Mouse (Mus musculus): ENCODE results near the gene D10Jhu81e. TPM values are rescaled to one million over a fixed set of nuclear protein-coding genes. Genes with fewer than 3 reads are reported as not detected.
A peak's percentile ranks its signal among the peaks of the same experiment; 100 is the strongest.
"Not testable (repeated sequence)": the region's sequence is repeated elsewhere in the genome, so short reads cannot be mapped to it uniquely, and the experiment has no call there.

Gene D10Jhu81e
- total RNA-seq, 1 experiment from 2014 or later, result 33.5 TPM

DNA sequence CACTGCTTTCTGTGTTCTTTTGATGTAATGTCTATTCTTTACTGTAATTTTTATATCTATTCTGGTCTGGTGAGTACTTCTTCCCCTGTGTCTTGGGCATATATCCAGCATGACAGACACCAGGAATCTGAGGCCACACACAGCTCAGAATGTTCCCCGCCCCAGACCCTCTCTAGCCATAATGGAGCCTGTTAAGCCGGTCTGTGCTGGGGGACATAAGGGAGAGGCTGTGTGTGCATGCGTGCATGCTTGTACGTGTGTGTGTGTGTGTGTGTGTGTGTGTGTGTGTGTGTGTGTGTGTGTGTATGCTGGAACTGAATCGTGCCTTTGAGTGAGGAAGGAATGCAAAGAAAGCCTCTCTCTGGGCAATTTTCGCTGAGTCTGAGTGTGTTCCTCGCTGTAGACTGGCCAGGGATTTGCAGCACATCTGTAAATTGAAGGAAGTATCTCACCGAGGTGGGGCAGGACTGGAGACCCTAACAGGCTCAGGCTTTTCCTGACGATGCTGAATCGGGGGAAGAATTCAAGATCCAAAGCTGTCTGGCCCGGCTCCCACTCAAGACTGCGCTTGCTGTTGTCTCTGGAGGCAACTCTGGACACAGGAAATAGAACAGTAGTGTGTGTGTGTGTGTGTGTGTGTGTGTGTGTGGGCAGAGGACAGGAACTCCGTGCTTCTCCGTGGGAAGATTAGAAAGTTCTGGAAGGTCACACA lies 30.6 kb downstream of the D10Jhu81e start:
- no peak for ATAC-seq (ENCODE audit: extremely low read depth, insufficient number of reproducible peaks, low FRiP score, poor library complexity, severe bottlenecking)

DNA sequence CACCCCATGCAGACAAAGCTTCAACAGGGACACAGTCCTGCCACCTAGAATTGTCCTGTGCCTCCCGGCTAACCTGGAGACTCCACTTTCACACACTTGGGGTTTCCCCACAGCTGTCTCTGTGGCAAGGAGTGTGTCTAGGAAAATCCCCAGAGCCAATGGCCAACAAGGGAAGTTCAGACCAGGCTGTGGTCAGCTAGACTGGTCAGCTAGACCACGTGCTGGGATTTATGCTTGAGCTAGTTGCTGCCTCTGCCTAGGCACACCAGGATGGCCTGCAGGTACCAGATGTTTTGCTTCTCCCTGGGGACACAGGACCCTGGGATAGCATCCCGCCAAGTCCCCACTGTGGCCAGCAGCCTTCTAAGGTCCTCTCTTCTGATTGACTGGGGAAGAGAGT lies 32.4 kb downstream of the D10Jhu81e start:
- ATAC-seq (ENCODE audit: extremely low read depth, insufficient number of reproducible peaks, low FRiP score, poor library complexity, severe bottlenecking), result no peak

DNA sequence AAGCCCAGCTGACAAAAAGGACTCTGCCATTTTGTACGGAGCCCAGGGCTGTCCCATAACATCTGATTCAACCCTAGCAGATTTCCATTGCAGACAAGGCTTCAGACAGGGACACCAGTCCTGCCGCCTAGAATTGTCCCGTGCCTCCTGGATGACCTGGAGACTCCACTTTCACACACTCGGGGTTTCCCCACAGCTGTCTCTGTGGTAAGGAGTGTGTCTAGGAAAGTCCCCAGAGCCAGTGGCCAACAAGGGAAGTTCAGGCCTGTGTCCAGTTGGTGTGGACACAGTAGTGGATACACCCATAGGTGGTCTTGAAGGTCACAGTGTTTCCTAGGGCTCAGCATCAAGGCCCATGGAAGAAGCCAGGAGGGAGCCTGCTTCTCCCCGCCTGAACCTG lies 33.6 kb downstream of the D10Jhu81e start:
- no peak for ATAC-seq (ENCODE audit: extremely low read depth, insufficient number of reproducible peaks, low FRiP score, poor library complexity, severe bottlenecking)

DNA sequence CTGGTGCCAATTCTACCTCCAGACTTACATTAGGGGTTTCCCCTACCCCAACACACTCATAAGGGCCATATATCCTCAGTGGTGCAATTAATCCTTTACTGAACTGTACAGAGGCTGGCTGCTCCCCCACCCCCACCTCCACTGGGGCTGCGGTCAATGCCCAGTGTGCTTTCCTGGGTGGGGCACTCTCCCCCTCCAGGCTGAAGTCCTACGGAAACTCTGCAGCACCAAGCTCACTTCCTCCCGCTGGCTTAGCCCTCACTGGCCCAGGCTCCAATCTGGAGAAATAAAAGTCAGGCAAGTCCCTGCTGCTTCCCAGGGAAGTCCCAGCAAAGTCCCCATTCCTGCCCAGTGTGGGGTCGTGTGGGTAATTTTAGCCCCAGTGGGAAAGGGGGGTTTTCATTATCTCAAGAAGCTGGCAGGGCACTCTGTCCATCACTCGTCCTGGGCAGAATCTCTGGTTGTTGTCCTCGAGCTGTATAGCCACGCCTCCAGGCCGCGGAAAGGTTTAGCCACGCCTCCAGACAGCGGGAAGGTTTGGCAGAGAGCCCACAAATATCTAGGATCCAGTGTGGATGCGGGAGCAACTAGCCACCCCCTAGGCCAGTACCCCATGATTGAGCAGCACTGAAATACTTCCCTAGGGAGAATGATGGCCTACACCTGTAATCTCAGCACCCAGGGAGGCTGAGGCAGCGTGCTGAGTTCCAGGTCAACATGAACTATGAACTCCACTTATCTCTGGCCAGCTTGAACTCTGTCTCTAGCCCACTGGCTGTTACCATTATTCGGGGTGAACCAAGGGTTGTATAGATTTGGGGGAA lies 34.4 kb downstream of the D10Jhu81e start:
- ATAC-seq (ENCODE audit: extremely low read depth, insufficient number of reproducible peaks, low FRiP score, poor library complexity, severe bottlenecking), result peak; percentile 20

DNA sequence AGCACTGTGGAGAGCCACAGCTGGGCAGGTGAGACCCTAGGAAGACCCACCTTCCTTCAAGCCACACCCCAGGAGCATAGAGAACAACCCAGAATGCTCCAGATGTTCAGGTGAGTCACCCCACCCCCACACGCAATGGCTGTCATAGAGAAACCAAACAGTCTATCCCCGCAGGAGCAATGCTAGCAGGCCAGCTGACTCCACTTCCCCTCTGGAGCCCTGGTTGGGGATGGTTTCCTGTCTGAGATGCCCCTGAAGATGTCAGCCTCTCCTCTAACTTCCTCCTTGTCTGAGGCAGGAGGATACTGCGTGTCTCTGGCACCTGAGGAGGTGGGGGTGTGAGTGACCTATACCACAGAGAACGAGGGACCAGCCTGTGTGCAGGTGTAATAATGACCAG lies 35.2 kb downstream of the D10Jhu81e start:
- ATAC-seq (ENCODE audit: extremely low read depth, insufficient number of reproducible peaks, low FRiP score, poor library complexity, severe bottlenecking), result peak; percentile 42; the same call in 1 of the 2 replicates

DNA sequence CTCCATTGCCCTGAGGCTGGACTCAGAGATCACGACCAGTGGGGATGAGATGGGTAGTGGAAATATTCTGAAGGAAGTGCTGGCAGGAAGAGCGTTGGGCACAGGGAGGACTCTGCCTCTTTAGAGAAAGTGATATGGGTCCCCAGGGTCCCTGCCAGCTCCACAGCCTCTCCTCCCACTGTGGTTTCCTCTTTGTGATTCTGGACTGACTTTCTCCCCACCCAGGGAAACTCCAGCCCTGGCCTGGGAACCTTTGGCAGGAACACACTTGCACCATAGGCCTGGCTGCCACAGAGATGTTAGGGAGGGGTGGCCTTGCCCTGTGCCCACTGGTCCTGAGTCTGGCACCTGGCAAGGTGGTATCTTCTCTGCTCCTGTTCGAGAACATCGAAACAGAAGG lies 39.6 kb downstream of the D10Jhu81e start:
- no peak for ATAC-seq (ENCODE audit: extremely low read depth, insufficient number of reproducible peaks, low FRiP score, poor library complexity, severe bottlenecking)

DNA sequence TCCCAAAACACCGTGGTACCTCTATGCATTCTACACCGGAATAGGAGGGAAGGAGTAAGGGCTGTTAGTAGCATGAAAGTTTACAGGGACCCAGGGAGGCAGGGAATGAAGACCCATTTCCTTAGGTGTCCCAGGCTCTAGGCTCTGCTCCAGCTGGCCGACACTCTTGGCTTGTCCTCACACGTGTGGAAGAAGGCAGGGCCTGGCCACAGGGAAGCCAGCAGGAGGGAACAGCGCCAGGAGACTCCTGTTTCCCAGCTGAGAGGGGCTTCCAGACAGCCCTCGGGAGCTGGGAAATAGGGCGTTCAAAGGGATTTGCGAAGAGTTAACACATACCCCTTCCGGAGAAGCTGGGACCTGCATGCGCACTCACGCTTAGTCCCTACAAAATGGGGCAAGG lies 40.2 kb downstream of the D10Jhu81e start:
- ATAC-seq (ENCODE audit: extremely low read depth, insufficient number of reproducible peaks, low FRiP score, poor library complexity, severe bottlenecking), result no peak

DNA sequence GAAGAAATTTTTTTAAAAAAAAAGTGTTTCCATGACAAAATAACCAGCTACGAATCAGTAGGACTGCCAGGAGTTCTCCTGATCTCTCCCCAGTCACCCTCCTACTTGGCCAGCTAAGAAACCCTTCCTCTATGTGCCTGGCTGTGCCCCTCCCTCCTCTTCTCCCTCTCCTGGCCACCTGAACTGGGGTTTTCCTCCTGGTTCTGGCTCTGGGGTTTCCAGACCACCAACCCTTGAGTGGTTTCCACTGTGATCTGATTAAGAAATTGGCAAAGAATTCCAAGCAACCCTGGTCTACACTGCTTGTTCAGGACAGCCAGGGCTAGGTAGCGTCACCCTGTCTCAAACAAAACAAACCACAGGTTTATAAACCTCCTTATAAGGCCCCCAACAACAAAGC lies 40.9 kb downstream of the D10Jhu81e start:
- ATAC-seq (ENCODE audit: extremely low read depth, insufficient number of reproducible peaks, low FRiP score, poor library complexity, severe bottlenecking), result no peak

DNA sequence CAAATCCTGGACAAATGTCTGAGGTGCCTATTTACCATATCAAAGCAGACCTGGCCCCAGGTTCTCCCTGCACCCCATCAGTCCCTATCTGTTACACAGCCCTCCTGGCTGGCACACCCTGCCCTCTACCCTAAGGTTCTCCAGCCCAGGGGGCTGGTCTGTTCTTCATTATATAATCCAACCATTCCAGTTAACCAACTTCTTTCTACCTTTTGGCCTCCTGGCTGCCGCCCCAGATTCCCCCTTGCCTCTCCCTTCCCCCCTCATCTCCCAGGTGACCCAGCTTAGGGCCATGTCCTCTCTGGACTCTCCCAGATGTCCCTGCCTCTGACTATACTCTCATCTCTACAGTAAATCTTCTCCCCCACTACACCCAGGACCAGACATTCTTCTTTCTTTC lies 41.7 kb downstream of the D10Jhu81e start:
- no peak for ATAC-seq (ENCODE audit: extremely low read depth, insufficient number of reproducible peaks, low FRiP score, poor library complexity, severe bottlenecking)

DNA sequence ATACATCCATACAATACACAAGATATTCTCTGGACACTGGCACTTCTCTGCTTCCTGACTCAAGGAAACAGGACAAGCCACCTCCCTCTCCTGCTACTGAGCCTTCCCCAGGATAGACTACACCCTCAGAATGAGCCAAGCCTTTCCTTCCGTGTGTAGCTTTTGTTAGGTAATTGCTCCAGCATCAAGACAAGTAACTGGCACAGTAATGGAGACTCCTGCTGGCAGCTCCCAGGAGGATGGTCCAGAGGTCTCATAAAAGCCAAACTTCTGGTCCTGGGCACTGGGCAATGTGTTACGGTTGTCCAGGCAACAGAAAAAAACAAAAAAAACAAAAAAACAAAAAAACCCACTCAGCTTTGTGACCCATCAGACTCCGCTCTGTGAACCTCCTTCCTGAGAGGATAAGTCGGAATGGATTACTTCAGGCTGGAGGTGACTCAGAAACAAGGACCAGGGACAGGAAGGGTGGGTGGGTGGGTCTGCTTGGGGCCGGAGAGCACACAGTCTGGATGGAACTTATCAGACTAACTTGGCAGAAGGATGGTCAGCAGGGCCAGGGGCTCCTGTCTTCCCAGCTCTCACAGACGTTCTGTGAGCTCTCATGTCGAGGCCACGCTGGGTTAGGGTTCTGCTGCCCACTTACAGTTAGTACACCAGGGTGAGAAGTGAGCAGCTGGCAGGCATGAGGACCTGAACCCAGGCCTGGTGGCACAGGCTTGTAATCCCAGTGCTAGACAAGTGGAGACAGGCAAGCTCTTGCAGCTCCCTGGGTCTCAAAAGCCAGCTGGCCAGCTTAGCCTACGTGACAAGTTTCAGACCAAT lies 42.3 kb downstream of the D10Jhu81e start:
- no peak for ATAC-seq (ENCODE audit: extremely low read depth, insufficient number of reproducible peaks, low FRiP score, poor library complexity, severe bottlenecking)

DNA sequence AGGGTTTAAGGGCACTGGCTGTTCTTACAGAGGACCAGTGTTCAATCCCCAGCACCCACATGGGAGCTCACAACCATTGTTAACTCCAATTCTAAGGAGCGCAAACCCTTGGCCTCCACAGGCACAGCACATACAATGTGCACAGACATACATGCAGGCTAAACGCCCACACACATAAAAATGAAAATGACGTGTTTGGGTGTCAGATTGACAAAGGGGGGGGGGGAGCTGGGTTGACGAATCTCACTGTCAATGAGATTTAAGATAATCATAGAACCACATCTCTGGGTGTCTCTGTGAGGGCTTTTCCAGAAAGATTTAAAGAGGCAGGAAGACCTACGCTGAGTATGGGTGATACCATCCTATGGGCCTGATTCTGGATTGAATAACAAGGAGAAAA lies 43.3 kb downstream of the D10Jhu81e start:
- no peak for ATAC-seq (ENCODE audit: extremely low read depth, insufficient number of reproducible peaks, low FRiP score, poor library complexity, severe bottlenecking)

DNA sequence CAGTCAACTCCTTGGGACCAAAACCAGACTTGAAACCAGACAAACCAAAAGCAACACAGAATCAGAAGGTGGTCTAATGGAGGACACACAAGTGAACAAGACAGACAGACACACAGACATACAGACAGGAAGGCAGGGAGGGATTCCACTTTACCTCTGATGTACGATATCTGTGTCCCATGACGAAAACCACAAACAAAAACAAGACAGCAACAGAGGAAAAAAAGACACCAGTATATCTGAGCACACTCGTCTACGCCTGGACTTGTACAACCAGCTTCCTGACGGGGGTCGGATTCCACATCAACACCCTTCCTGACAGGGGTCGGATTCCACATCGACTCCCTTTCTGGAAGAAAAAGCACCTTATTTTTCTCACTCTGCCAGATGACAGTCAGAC lies 44.5 kb downstream of the D10Jhu81e start:
- ATAC-seq (ENCODE audit: extremely low read depth, insufficient number of reproducible peaks, low FRiP score, poor library complexity, severe bottlenecking), result not testable (repeated sequence)

DNA sequence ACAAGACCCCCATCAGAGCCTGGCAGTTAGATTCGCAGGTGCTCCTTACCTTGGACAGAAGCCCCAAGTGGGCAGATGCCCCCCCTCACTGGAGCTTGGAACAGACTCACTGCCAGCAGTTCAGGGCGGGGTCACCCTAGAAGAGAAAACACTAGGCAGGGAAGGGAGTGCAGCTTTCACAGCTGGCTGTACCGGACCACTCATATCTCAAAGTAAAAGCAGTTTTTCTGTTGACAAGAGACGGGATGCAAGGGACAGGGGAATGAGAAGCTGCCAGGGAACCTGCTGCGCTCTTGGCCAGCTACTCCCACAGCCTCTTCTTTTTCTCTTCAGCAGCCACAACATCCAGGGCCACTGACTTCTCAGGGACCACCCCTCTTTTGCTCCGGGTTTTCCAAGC lies 45.4 kb downstream of the D10Jhu81e start:
- not testable (repeated sequence) for ATAC-seq (ENCODE audit: extremely low read depth, insufficient number of reproducible peaks, low FRiP score, poor library complexity, severe bottlenecking)

DNA sequence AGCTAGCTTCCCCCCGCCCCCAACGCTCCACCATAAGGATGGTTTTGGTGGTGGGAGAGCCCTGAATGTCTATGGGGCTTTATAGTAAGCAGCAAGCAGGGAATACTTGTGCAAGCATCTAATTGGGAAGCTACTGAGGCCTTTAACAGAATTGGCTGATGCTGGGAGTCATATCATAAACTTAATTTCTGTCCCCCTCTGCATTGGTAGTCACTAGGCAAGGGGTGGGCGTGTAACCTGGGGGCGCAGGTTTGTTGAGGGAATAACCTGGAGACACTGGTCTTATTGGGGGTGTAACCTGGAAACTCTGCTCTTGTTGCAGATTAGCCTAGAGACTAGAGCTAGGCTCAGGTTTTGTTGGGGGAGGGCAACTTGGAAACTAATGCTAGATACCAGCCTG lies 50.2 kb downstream of the D10Jhu81e start:
- no peak for ATAC-seq (ENCODE audit: extremely low read depth, insufficient number of reproducible peaks, low FRiP score, poor library complexity, severe bottlenecking)

DNA sequence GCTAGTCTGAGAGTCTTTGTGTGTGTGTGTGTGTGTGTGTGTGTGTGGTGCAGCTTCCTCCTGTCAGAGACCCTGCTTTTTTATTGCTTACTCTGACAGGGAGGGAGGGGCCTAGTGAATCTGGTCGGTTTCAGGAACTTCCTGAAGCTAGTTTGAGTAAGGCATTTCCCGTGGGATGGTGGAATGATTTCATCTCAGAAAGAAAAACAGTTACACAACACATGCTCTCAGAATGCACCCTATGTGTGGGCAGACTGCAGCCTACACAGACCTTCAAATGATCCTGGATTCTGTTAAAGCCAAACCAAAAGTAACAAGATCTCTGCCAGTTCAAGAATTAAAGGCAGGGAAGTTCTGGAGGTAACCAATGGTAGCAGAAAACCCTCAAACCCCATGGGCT lies 54.4 kb downstream of the D10Jhu81e start:
- ATAC-seq (ENCODE audit: extremely low read depth, insufficient number of reproducible peaks, low FRiP score, poor library complexity, severe bottlenecking), result no peak

DNA sequence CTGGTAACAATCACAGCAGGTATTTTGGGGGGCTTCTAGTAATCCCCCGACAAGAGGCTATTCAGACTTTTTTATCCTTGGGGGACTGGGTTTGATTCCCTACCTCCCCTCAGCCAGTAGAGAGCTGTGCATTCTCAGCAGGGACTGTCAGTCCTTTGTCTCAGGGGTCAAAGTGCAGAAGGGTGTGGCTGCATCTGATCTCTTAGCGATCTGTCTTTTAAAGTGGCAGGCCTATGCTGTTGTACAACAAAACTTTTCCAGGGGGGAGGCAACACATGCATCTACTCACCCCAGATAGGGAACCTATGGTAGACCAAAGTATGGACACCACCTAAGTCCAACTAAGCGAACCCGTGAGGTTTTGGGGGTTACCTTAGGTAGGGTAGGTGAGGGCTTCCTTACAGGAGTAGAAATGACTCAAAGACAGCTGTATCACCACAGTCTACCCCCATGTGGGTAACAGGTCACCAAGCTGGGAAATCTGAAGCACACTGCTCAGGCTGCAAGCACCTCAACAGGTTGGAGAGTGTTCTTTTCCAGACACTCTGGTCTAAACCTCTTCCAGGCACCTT lies 55.0 kb downstream of the D10Jhu81e start:
- no peak for ATAC-seq (ENCODE audit: extremely low read depth, insufficient number of reproducible peaks, low FRiP score, poor library complexity, severe bottlenecking)
